Mouse (Mus musculus): Measurements from ENCODE around the gene Synpo2.

DNA sequence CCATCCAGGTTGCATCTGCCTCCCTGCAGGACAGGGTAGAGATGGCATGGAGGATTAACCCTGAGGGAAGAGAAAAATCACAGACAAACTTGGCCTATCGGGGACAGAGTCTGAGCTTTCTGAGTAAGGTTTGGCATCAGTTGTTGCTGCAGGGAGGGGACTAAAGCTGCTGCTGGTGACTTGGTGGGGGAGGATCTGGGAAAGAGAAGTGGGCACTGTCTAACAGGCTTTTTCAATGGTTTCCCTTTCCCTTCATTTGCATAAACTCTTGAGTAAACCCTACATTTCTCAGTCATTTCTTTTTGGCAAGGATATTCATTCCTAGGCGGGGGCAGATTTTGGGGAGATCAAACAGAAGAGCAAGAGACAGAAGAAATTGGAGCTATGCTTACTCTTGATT is 174.0 kb downstream of the Synpo2 start:
- TF ChIP-seq CTCF (IDR thresholded peaks at IDR 0.05; ENCODE audit: control insufficient read depth, insufficient read depth, insufficient read length), result no peak
- no peak for TF ChIP-seq CEBPB (IDR thresholded peaks at IDR 0.05; ENCODE audit: low read depth)
- no peak for TF ChIP-seq MAX (IDR thresholded peaks at IDR 0.05)
- no peak for TF ChIP-seq USF1 (IDR thresholded peaks at IDR 0.05; ENCODE audit: low read depth)
- TF ChIP-seq MYOG (IDR thresholded peaks at IDR 0.05; ENCODE audit: control insufficient read depth, extremely low read depth, insufficient read length), result no peak
- no peak for TF ChIP-seq MYOD1 (IDR thresholded peaks at IDR 0.05; ENCODE audit: control insufficient read depth, insufficient read length, low read depth)
- no peak for TF ChIP-seq FOSL1 (IDR thresholded peaks at IDR 0.05; ENCODE audit: insufficient read depth, low read length, poor library complexity, severe bottlenecking)

All from C2C12 (cell line).